Mouse (Mus musculus) limb, embryonic 14.5 days (tissue): ENCODE results near the gene Ttf1. TPM values are rescaled to one million over a fixed set of nuclear protein-coding genes. Genes with fewer than 3 reads are reported as not detected.

ENCODE experiments used
- ATAC-seq: fragments of 200-750 bp; cut with Nextera tagmentation; 2 replicates; pipeline ENCODE4 v1.8.0; 2017; ENCODE audit warnings: low read depth, moderate number of reproducible peaks, moderate TSS enrichment; ENCODE audit not compliant: low FRiP score
- DNase-seq: peaks from one replicate; pipeline ENCODE4 v3.0.0-alpha.2; 2015; ENCODE audit warnings: low spot score
- H3K27ac ChIP-seq: fragments of 300-500 bp; sonication (generic); replicated peaks from 2 replicates; pipeline ENCODE4 v1.5.1; 2014; ENCODE audit warnings: low read depth, mild to moderate bottlenecking, low read length, moderate library complexity, mixed read lengths
- H3K27me3 ChIP-seq: fragments of 300-500 bp; sonication (generic); 2 replicates; pipeline ENCODE4 v1.6.1; 2014; ENCODE audit warnings: low read length, mixed read lengths; ENCODE audit not compliant: control insufficient read depth, insufficient read depth
- H3K36me3 ChIP-seq: fragments of 300-500 bp; sonication (generic); 2 replicates; pipeline ENCODE4 v1.6.1; 2014; ENCODE audit warnings: mild to moderate bottlenecking, low read length, moderate library complexity, mixed read lengths; ENCODE audit not compliant: control insufficient read depth, insufficient read depth
- H3K4me1 ChIP-seq: fragments of 300-500 bp; sonication (generic); 2 replicates; pipeline ENCODE4 v1.6.1; 2014; ENCODE audit warnings: antibody characterized with exemption, low read length, mixed read lengths; ENCODE audit not compliant: control insufficient read depth, insufficient read depth
- H3K4me2 ChIP-seq: fragments of 300-500 bp; sonication (generic); replicated peaks from 2 replicates; pipeline ENCODE4 v1.6.1; 2014; ENCODE audit warnings: low read depth, mild to moderate bottlenecking, low read length, moderate library complexity; ENCODE audit not compliant: severe bottlenecking
- H3K4me3 ChIP-seq: fragments of 300-500 bp; sonication (generic); replicated peaks from 2 replicates; pipeline ENCODE4 v1.5.1; 2014; ENCODE audit warnings: low read length
- H3K9ac ChIP-seq: fragments of 300-500 bp; sonication (generic); 2 replicates; pipeline ENCODE4 v1.6.1; 2014; ENCODE audit warnings: mild to moderate bottlenecking, low read depth, low read length, moderate library complexity; ENCODE audit not compliant: severe bottlenecking
- H3K9me3 ChIP-seq: fragments of 300-500 bp; sonication (generic); 2 replicates; pipeline ENCODE4 v1.6.1; 2016; ENCODE audit warnings: low read length; ENCODE audit not compliant: control insufficient read depth
- POLR2A ChIP-seq: fragments of 200-500 bp; IDR thresholded peaks from 2 replicates; pipeline ENCODE4 v1.8.0; 2012; ENCODE audit warnings: inconsistent platforms, mild to moderate bottlenecking, moderate library complexity, borderline replicate concordance; ENCODE audit not compliant: insufficient read depth, insufficient read length; ENCODE audit errors: extremely low read depth
- WGBS: fragments of 180-500 bp; shearing (Covaris S2); extraction: QIAGEN DNeasy Blood & Tissue Kit; methylation state at CpG from one replicate; pipeline ENCODE4 v1.1.7; 2014; 5-methylcytosine and 5-hydroxymethylcytosine counted together
- polyA plus RNA-seq, 2 experiments: library from polyadenylated mRNA; depleted of rRNA in 1 of 2; stranded (reverse) in 1 of 2; unstranded in 1 of 2; fragments of >200 nt; fragmentation: Nextera tagmentation in 1 of 2; extraction: Ambion mirVana in 1 of 2; gene quantifications; 2 replicates each; pipeline versions ENCODE4 v1.2.1 to v1.2.3; 2012 to 2014

Ttf1 gene
- polyA plus RNA-seq, 2 experiments = 8.2 to 13.4 TPM

- DNase-seq (peak; percentile 76), ATAC-seq (0 out of 2 replicates have a peak, but pooled peaks have one; percentile 58)
- Histone ChIP-seq H3K4me3 (peak within 1 kb of the TSS; percentile 48), H3K36me3 (no peaks in the 10 kb centered on the region), H3K27me3 (peaks cover 10% of the 10 kb centered on the region), H3K9me3 (no peaks in the 10 kb centered on the region), H3K4me2 (peak within 1 kb of the TSS; percentile 83), H3K9ac (peak within 1 kb of the TSS; percentile 67), H3K27ac (no peak within 1 kb of the TSS), H3K4me1 (0 out of 2 replicates have a peak, but pooled peaks cover 5% of the 10 kb centered on the region)
- no peak for TF ChIP-seq POLR2A
- WGBS = under 1% methylated on average over 25 of the region's 25 CpGs
These were observed 5.1 kb upstream of the Ttf1 start, which contains the start of gene Cfap77 for GRCm38 (mm10) chr2:29054991-29055390. Gene Cfap77, minus strand, starts transcription at chr2:29055066.

- H3K27ac ChIP-seq = no peak overlapping the region
- H3K27me3 ChIP-seq = no peaks in the 10 kb centered on the region
- no peak for TF ChIP-seq POLR2A
- WGBS = 84% methylated on average over 6 of the region's 6 CpGs
- ATAC-seq (no peak), DNase-seq (no peak)
- no peaks in the 10 kb centered on the region for H3K9me3 ChIP-seq
- peaks cover 4% of the 10 kb centered on the region for H3K4me1 ChIP-seq
- H3K36me3 ChIP-seq = peaks cover 37% of the 10 kb centered on the region
- no peak overlapping the region for H3K9ac ChIP-seq
- H3K4me3 ChIP-seq = no peak overlapping the region
- no peak overlapping the region for H3K4me2 ChIP-seq
These were observed 5.7 kb downstream of the Ttf1 start for GRCm38 (mm10) chr2:29065796-29066195.

GRCm38 (mm10) chr2:29066410-29066809, 6.3 kb downstream of the Ttf1 start:
- H3K36me3 ChIP-seq = peaks cover 44% of the 10 kb centered on the region
- no peak for TF ChIP-seq POLR2A
- ATAC-seq = no peak
- no peak overlapping the region for H3K4me3 ChIP-seq
- no peak overlapping the region for H3K4me2 ChIP-seq
- no peaks in the 10 kb centered on the region for H3K9me3 ChIP-seq
- H3K9ac ChIP-seq = no peak overlapping the region
- H3K27me3 ChIP-seq = no peaks in the 10 kb centered on the region
- H3K4me1 ChIP-seq = no peaks in the 10 kb centered on the region
- peak; percentile 49 for DNase-seq
- 59% methylated on average over 7 of the region's 7 CpGs for WGBS
- H3K27ac ChIP-seq = no peak overlapping the region

- Histone ChIP-seq H3K9ac (no peak overlapping the region), H3K9me3 (no peaks in the 10 kb centered on the region), H3K27me3 (no peaks in the 10 kb centered on the region), H3K4me1 (no peaks in the 10 kb centered on the region), H3K27ac (no peak overlapping the region), H3K36me3 (peaks cover 82% of the 10 kb centered on the region), H3K4me2 (no peak overlapping the region), H3K4me3 (no peak overlapping the region)
- WGBS = 87% methylated on average over 7 of the region's 7 CpGs
- ATAC-seq = no peak
- no peak for DNase-seq
- TF ChIP-seq POLR2A = no peak
These were observed 14.6 kb downstream of the Ttf1 start for GRCm38 (mm10) chr2:29074676-29075075.

GRCm38 (mm10) chr2:29075331-29076070, 15.4 kb downstream of the Ttf1 start:
- ATAC-seq (no peak), DNase-seq (no peak)
- WGBS = 90% methylated on average over 11 of the region's 11 CpGs
- Histone ChIP-seq H3K36me3 (peaks cover 83% of the 10 kb centered on the region), H3K27ac (no peak overlapping the region), H3K27me3 (no peaks in the 10 kb centered on the region), H3K9ac (no peak overlapping the region), H3K4me1 (no peaks in the 10 kb centered on the region), H3K4me2 (no peak overlapping the region), H3K9me3 (no peaks in the 10 kb centered on the region), H3K4me3 (no peak overlapping the region)
- TF ChIP-seq POLR2A = no peak
